Mouse (Mus musculus) subcutaneous adipose tissue, adult 2 months (tissue): Measurements from ENCODE around the gene Etfb. TPM values are rescaled to one million over a fixed set of nuclear protein-coding genes. Genes with fewer than 3 reads are reported as not detected.

Source experiments
- polyA plus RNA-seq: library from polyadenylated mRNA; depleted of rRNA; stranded (reverse); fragments of >200 nt; gene quantifications from 2 replicates; pipeline ENCODE4 v1.2.3, GENCODE M21; 2012; ENCODE audit warnings: low replicate concordance; rRNA removed

The Etfb gene
- polyA plus RNA-seq, result 222 and 365 TPM in 2 replicates

GRCm38 (mm10) chr7:43443917-43444293 is at the start of gene Etfb, which contains the start of gene Gm45233:
Gene Etfb (plus strand): TSS chr7:43444083.
Gene Gm45233 (plus strand): TSS chr7:43444128.

DNA sequence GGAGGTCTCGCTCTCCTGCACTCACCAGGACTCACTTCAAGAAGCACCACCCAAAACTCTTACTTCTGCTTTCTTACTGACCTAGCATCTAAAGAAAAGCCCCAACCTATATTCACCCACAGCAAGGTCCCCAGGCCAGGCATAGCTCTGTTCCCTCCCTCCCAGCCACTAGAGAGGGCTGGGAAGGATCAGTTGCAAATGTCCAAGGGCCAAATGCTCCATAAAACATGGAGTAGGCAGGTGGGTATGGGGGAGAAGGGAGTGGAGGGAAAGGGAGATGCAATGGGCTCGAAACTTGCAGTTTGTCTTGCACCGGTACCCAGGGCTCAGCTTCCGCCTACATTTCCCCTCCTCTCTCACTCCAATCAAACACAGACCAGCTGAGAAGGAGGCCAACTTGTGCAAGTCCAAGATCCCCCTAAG is 35.7 kb upstream of the Etfb start, which contains the start of gene Siglecg:
Gene Siglecg, plus strand, starts transcription at position 74 of the 423 bp plus-strand sequence.

DNA sequence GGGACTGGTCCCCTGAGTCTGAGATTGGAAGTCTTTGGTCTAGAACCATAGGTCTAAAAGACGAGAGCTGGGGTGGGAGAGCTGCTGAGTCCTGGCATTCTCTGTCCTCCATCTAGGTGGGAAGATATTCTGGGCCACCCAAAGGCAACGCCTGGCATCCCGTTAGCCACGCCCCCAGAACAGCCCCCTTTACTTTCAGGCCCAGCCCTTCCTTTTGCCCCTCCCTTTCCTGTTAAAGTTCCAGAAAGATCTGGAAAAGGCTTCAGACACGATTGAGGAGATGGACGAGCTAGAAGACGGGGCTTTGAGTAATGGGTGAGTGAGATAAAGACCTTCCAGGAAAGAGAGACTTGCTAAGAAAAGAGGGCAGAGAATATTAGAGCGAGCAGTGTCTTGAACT is 16.5 kb upstream of the Etfb start, which contains the start of gene Lim2:
Gene Lim2, plus strand, starts transcription at position 265 of the 400 bp plus-strand sequence.

GRCm38 (mm10) chr7:43436341-43437255 is 7.3 kb upstream of the Etfb start, which contains the start of gene Nkg7:
Gene Nkg7 (plus strand): TSS chr7:43437073.

GRCm38 (mm10) chr7:43440482-43440881 is 3.4 kb upstream of the Etfb start, which contains the start of gene Cldnd2:
Gene Cldnd2 (plus strand): TSS chr7:43440782.

DNA sequence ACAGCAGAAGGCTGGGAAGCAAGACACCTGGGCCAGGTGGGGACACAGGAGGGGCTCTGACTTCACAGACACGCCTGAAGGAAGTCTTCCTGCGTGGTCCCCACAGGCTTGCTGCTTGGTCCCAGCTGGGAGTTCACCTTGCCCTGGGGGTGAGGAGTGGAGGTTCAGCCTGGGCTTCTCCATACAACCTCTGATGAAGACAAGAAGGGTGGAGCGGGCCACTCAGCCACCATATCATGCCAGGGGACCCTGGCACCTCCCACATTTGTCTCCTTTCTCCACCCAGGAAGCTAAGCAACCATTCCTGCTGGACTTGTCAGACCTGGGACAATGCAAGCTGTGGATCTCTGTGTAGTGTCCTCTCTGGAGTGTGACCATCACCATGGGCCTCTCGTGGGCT is 19.0 kb downstream of the Etfb start, which contains the start of gene Vsig10l:
Gene Vsig10l, plus strand, starts transcription at position 301 of the 400 bp plus-strand sequence.

GRCm38 (mm10) chr7:43489631-43490125 is 45.8 kb downstream of the Etfb start, which contains the start of gene Iglon5:
Gene Iglon5 (minus strand): TSS chr7:43490075.

Other genes with a start within 250 kb of the Etfb start
- 4.9 and 8.0 TPM in 2 replicates for gene Zfp715, start 130.8 kb upstream of the Etfb start, polyA plus RNA-seq
- gene Siglecf, start 92.7 kb upstream of the Etfb start, polyA plus RNA-seq, result 0.79 and 5.1 TPM in 2 replicates
- gene Siglecg, start 35.9 kb upstream of the Etfb start, polyA plus RNA-seq, result 2.5 and 6.0 TPM in 2 replicates
- not detected in 2 replicates for gene Lim2, start 16.4 kb upstream of the Etfb start, polyA plus RNA-seq
- 7.3 and 21.1 TPM in 2 replicates for gene Nkg7, start 7.0 kb upstream of the Etfb start, polyA plus RNA-seq
- gene Cldnd2, start 3.3 kb upstream of the Etfb start, polyA plus RNA-seq, result not detected in 2 replicates
- gene Gm45233, start within 50 bp of the Etfb start, polyA plus RNA-seq, result 4.5 and 4.8 TPM in 2 replicates
- gene Vsig10l, start 19.1 kb downstream of the Etfb start, polyA plus RNA-seq, result 8.1 and 9.4 TPM in 2 replicates
- 4.6 and 8.8 TPM in 2 replicates for gene Iglon5, start 46.0 kb downstream of the Etfb start, polyA plus RNA-seq
- not detected in 2 replicates for gene 4931406B18Rik, start 61.9 kb downstream of the Etfb start, polyA plus RNA-seq
- gene Cd33, start 100.3 kb downstream of the Etfb start, polyA plus RNA-seq, result 12.5 and 12.7 TPM in 2 replicates
- gene Zfp658, start 118.2 kb downstream of the Etfb start, polyA plus RNA-seq, result 1.6 and 2.8 TPM in 2 replicates
- 2.0 and 4.1 TPM in 2 replicates for gene Zfp719, start 135.5 kb downstream of the Etfb start, polyA plus RNA-seq
- 0.24 TPM in 1 of 2 replicates, not detected in the other for gene Zfp819, start 163.1 kb downstream of the Etfb start, polyA plus RNA-seq
- gene Ceacam18, start 190.6 kb downstream of the Etfb start, polyA plus RNA-seq, result not detected in 2 replicates
- gene Siglece, start 216.1 kb downstream of the Etfb start, polyA plus RNA-seq, result 3.0 and 8.5 TPM in 2 replicates
- 7.1 and 16.3 TPM in 2 replicates for gene Ctu1, start 227.9 kb downstream of the Etfb start, polyA plus RNA-seq
- gene Klk14, start 246.3 kb downstream of the Etfb start, polyA plus RNA-seq, result 0.11 and 0.13 TPM in 2 replicates